Comparison of ENCODE assay signal across 21 mouse cellular contexts in genomic region chr2:132293694-132294450, GRCm38 (mm10). TPM values are rescaled to one million over a fixed set of nuclear protein-coding genes. Genes with fewer than 3 reads are reported as not detected.
DNase-seq lines count a peak whose midpoint lies in the region; ATAC-seq and TF ChIP-seq lines count a peak whose summit lies in the region.
"Had no signal": no experiment of that assay in that cellular context is flagged by ENCODE, and none has a peak within 500 bp of the region (broad histone marks: within the 10 kb centered on the region; RNA-seq: fewer than 3 reads in every experiment).

No protein-coding gene starts in this region.

- no peak for TF ChIP-seq EP300 in CH12.LX (IDR thresholded peaks at IDR 0.05; ENCODE audit: low read length)

- no peak overlapping the region for H3K4me3 ChIP-seq in cerebellum, adult 2 months (replicated peaks; ENCODE audit: insufficient read depth, low read depth, low read length)
- H3K4me3 ChIP-seq in CH12.LX (replicated peaks in 1 of 3; ENCODE audit: low read depth in 2 of 3, low read length in 2 of 3, poor library complexity in 1 of 3) = no peak overlapping the region
- H3K4me3 ChIP-seq in megakaryocyte, embryonic 14.5 days (replicated peaks) = peak overlapping the region; percentile 64
- H3K4me3 ChIP-seq: hindbrain, embryonic 13.5 days; liver, embryonic 15.5 days had no signal

- H3K4me2 ChIP-seq in CH12.LX (ENCODE audit: insufficient read depth, low read depth, poor library complexity, severe bottlenecking) = no peak overlapping the region
- H3K4me2 ChIP-seq: hindbrain, embryonic 13.5 days; liver, embryonic 15.5 days had no signal

- dilution Hi-C loops in CH12.LX (cut with MboI; ENCODE audit: extremely low pct_ligation_motif_present, extremely low pct_unique_long_range_greater_than_20kb, low sequenced_read_pairs) = no loop called here

- TF ChIP-seq CTCF in cerebellum, adult 2 months (IDR thresholded peaks at IDR 0.05; ENCODE audit: borderline replicate concordance, insufficient read depth, low read depth, low read length) = no peak
- no peak for TF ChIP-seq CTCF in CH12.LX (conservative IDR thresholded peaks at IDR 0.05 in 1 of 2, IDR thresholded peaks at IDR 0.05 in 1 of 2; ENCODE audit: low read depth in 2 of 2, low read length in 2 of 2)

- in situ Hi-C loops in CH12.LX (cut with MboI; ENCODE audit: low pct_ligation_motif_present, low pct_unique_long_range_greater_than_20kb, low sequenced_read_pairs) = no loop called here

- 90% methylated on average over 10 of the region's 10 CpGs for WGBS in cerebellum, adult 2 months

- H3K79me2 ChIP-seq in CH12.LX (replicated peaks; ENCODE audit: control insufficient read depth, extremely low read depth, insufficient read depth, poor library complexity, severe bottlenecking) = 0 out of 2 replicates have a peak, but pooled peaks cover 8% of the 10 kb centered on the region

- no peak for ATAC-seq in cerebellum, adult (ENCODE audit: insufficient number of reproducible peaks, low FRiP score, low TSS enrichment)
- ATAC-seq: forebrain, embryonic 16.5 days; lung, postnatal 0 days had no signal

- H3K4me1 ChIP-seq in cerebellum, adult 2 months (ENCODE audit: control insufficient read depth, insufficient read depth, low read length) = peaks cover 33% of the 10 kb centered on the region
- H3K4me1 ChIP-seq in CH12.LX (ENCODE audit: control insufficient read depth in 1 of 2, insufficient read depth in 2 of 2) = peaks cover 2 to 62% of the 10 kb centered on the region in 2 experiments; a peak in 3 of 4 replicates
- H3K4me1 ChIP-seq in megakaryocyte, embryonic 14.5 days = peaks cover 75% of the 10 kb centered on the region

- no peak for TF ChIP-seq POLR2A in cerebellum, adult 2 months (IDR thresholded peaks at IDR 0.05; ENCODE audit: borderline replicate concordance, insufficient read depth, low read length)
- no peak for TF ChIP-seq POLR2A in CH12.LX (IDR thresholded peaks at IDR 0.05; ENCODE audit: low read depth, low read length)

- no peak for TF ChIP-seq RAD21 in CH12.LX (IDR thresholded peaks at IDR 0.05; ENCODE audit: low read depth, low read length)

- peak overlapping the region; percentile 77; the same call in 1 of the 2 replicates for H3K27ac ChIP-seq in cerebellum, adult 2 months (ENCODE audit: insufficient read depth, low read length)
- H3K27ac ChIP-seq in CH12.LX (ENCODE audit: insufficient read depth, low read depth) = no peak overlapping the region
- H3K27ac ChIP-seq: hindbrain, embryonic 13.5 days; liver, embryonic 15.5 days had no signal

- H3K9ac ChIP-seq in CH12.LX (ENCODE audit: insufficient read depth, low read depth) = no peak overlapping the region
- H3K9ac ChIP-seq: hindbrain, embryonic 13.5 days; liver, embryonic 15.5 days had no signal

- H3K9me3 ChIP-seq in CH12.LX (replicated peaks; ENCODE audit: low read length) = no peaks in the 10 kb centered on the region
- no peaks in the 10 kb centered on the region for H3K9me3 ChIP-seq in megakaryocyte, embryonic 14.5 days
- H3K9me3 ChIP-seq: hindbrain, embryonic 13.5 days; liver, embryonic 15.5 days had no signal

- DNase-seq in cerebellum, adult 2 months = no peak
- DNase-seq in CH12.LX (ENCODE audit: extremely low read depth) = no peak
- peak; percentile 64 for DNase-seq in thymus, postnatal 14 days
- no peak for DNase-seq in spleen, adult 12 weeks (ENCODE audit: low spot score)
- no peak for DNase-seq in kidney, postnatal 36 days
- DNase-seq in adrenal gland, postnatal 14 days = no peak
- DNase-seq: adrenal gland, adult 8-10 months; cerebellum, postnatal 14 days; embryo, embryonic 11 days; gastrocnemius, postnatal 36 days; heart, postnatal 10 days; kidney, adult 8-10 months; kidney, postnatal 14 days; layer of hippocampus, adult 9-11 months; retina, postnatal 1 day had no signal

- H3K27me3 ChIP-seq in cerebellum, adult 2 months (ENCODE audit: control insufficient read depth, insufficient read depth, low read length) = no peaks in the 10 kb centered on the region
- H3K27me3 ChIP-seq in CH12.LX (replicated peaks) = no peaks in the 10 kb centered on the region
- H3K27me3 ChIP-seq in megakaryocyte, embryonic 14.5 days (replicated peaks) = no peaks in the 10 kb centered on the region
- H3K27me3 ChIP-seq: hindbrain, embryonic 13.5 days; liver, embryonic 15.5 days had no signal

- peaks cover 38 to 69% of the 10 kb centered on the region in 2 experiments for H3K36me3 ChIP-seq in CH12.LX (replicated peaks in 1 of 2; ENCODE audit: control insufficient read depth in 1 of 2, insufficient read depth in 1 of 2, low read length in 1 of 2)
- H3K36me3 ChIP-seq in megakaryocyte, embryonic 14.5 days (replicated peaks; ENCODE audit: low read length) = peaks cover 85% of the 10 kb centered on the region

TF ChIP-seq in CH12.LX, 34 proteins besides CTCF, POLR2A, EP300 and RAD21:
- no peak for TF ChIP-seq ZKSCAN1 (IDR thresholded peaks at IDR 0.05; ENCODE audit: borderline replicate concordance, low read depth, low read length)
- 0 out of 2 replicates have a peak, but pooled peaks have one; percentile 12 for TF ChIP-seq ZNF384 (IDR thresholded peaks at IDR 0.05; ENCODE audit: low read depth, low read length)

RNA-seq across cellular contexts. Expression of gene Cds2, which starts 30.9 kb away (rescaled TPM):
- polyA plus RNA-seq in cerebellum, adult 2 months (2012; rRNA removed) = 152 and 155 TPM in 2 replicates
- total RNA-seq in CH12.LX (2012; rRNA removed) (18.7 and 20.3 TPM in 2 replicates), CH12.LX (2014; rRNA removed) (15.9 and 21.2 TPM in 2 replicates)
- 26.0 and 38.9 TPM in 2 replicates for polyA plus RNA-seq in CH12.LX (2012; ENCODE audit: insufficient read length, low read depth)
- 13.8 and 21.9 TPM in 2 replicates for polyA plus RNA-seq in megakaryocyte, embryonic 14.5 days (2012; ENCODE audit: insufficient read depth, low replicate concordance)
- total RNA-seq in adrenal gland, postnatal 14 days (2021) = 61.1 and 62.8 TPM in 2 replicates

RNA-seq across cellular contexts. Expression of gene Pcna, which starts 40.8 kb away (rescaled TPM):
- 69.3 and 73.1 TPM in 2 replicates for polyA plus RNA-seq in cerebellum, adult 2 months (2012; rRNA removed)
- total RNA-seq in CH12.LX (2012; rRNA removed) (354 and 466 TPM in 2 replicates), CH12.LX (2014; rRNA removed) (839 and 915 TPM in 2 replicates)
- polyA plus RNA-seq in CH12.LX (2012; ENCODE audit: insufficient read length, low read depth) = 550 and 554 TPM in 2 replicates
- polyA plus RNA-seq in megakaryocyte, embryonic 14.5 days (2012; ENCODE audit: insufficient read depth, low replicate concordance) = 6.9 and 19.1 TPM in 2 replicates
- 116 and 132 TPM in 2 replicates for total RNA-seq in adrenal gland, postnatal 14 days (2021)

RNA-seq across cellular contexts. Expression of gene Tmem230, which starts 46.3 kb away (rescaled TPM):
- 81.9 and 93.6 TPM in 2 replicates for polyA plus RNA-seq in cerebellum, adult 2 months (2012; rRNA removed)
- total RNA-seq in CH12.LX (2012; rRNA removed) (20.3 and 27.7 TPM in 2 replicates), CH12.LX (2014; rRNA removed) (34.7 and 35.2 TPM in 2 replicates)
- 28.9 and 38.2 TPM in 2 replicates for polyA plus RNA-seq in CH12.LX (2012; ENCODE audit: insufficient read length, low read depth)
- 23.1 and 24.3 TPM in 2 replicates for polyA plus RNA-seq in megakaryocyte, embryonic 14.5 days (2012; ENCODE audit: insufficient read depth, low replicate concordance)
- total RNA-seq in adrenal gland, postnatal 14 days (2021) = 32.8 and 34.8 TPM in 2 replicates
